Mouse (Mus musculus): ENCODE results near the gene Cdk5rap3. TPM values are rescaled to one million over a fixed set of nuclear protein-coding genes. Genes with fewer than 3 reads are reported as not detected.

The Cdk5rap3 gene
- polyA plus RNA-seq, 1 experiment from 2014 or later = 67.2 TPM

GRCm38 (mm10) chr11:96863206-96863995 lies 52.9 kb downstream of the Cdk5rap3 start:
- Histone ChIP-seq H3K9ac (no peak overlapping the region), H3K4me2 (no peak overlapping the region)
- ATAC-seq (ENCODE audit: insufficient read depth, low FRiP score, low read depth) = no peak

GRCm38 (mm10) chr11:96862534-96862933 lies 53.8 kb downstream of the Cdk5rap3 start:
- Histone ChIP-seq H3K4me3 (replicated peaks) (no peak overlapping the region), H3K9me3 (no peaks in the 10 kb centered on the region), H3K27ac (no peak overlapping the region), H3K36me3 (no peaks in the 10 kb centered on the region), H3K27me3 (replicated peaks) (no peaks in the 10 kb centered on the region), H3K4me1 (peaks cover 18% of the 10 kb centered on the region), H3K9ac (no peak overlapping the region), H3K4me2 (peak overlapping the region; percentile 80; the same call in 1 of the 2 replicates)
- 80% methylated on average over 12 of the region's 12 CpGs for WGBS
- no peak for ATAC-seq (ENCODE audit: insufficient read depth, low FRiP score, low read depth)

More at GRCm38 (mm10) chr11:96863206-96863995, 52.9 kb downstream of the Cdk5rap3 start:
- no peak overlapping the region for H3K27ac ChIP-seq
- 30% methylated on average over 26 of the region's 26 CpGs for WGBS
- peaks cover 18% of the 10 kb centered on the region for H3K4me1 ChIP-seq
- H3K4me3 ChIP-seq (replicated peaks) = no peak overlapping the region
- H3K9me3 ChIP-seq = no peaks in the 10 kb centered on the region
- no peaks in the 10 kb centered on the region for H3K36me3 ChIP-seq
- no peaks in the 10 kb centered on the region for H3K27me3 ChIP-seq (replicated peaks)

- WGBS = under 1% methylated on average over 31 of the region's 31 CpGs
- Histone ChIP-seq H3K9ac (0 out of 2 replicates have a peak overlapping the region, but pooled peaks have one; percentile 6), H3K4me2 (peak overlapping the region; percentile 80), H3K9me3 (no peaks in the 10 kb centered on the region), H3K27ac (peak overlapping the region; percentile 45; the same call in 1 of the 2 replicates), H3K36me3 (no peaks in the 10 kb centered on the region), H3K27me3 (replicated peaks) (no peaks in the 10 kb centered on the region), H3K4me1 (peaks cover 18% of the 10 kb centered on the region), H3K4me3 (replicated peaks) (peak overlapping the region; percentile 49)
- ATAC-seq (ENCODE audit: insufficient read depth, low FRiP score, low read depth) = peak; percentile 83; the same call in 1 of the 2 replicates
Measured at GRCm38 (mm10) chr11:96861878-96862289, 54.4 kb downstream of the Cdk5rap3 start.

GRCm38 (mm10) chr11:96861446-96861845 lies 54.9 kb downstream of the Cdk5rap3 start:
- peak overlapping the region; percentile 80 for H3K4me2 ChIP-seq
- WGBS = 1% methylated on average over 20 of the region's 20 CpGs
- H3K9me3 ChIP-seq = no peaks in the 10 kb centered on the region
- H3K27ac ChIP-seq = peak overlapping the region; percentile 45; the same call in 1 of the 2 replicates
- H3K9ac ChIP-seq = 0 out of 2 replicates have a peak overlapping the region, but pooled peaks have one; percentile 6
- peak overlapping the region; percentile 49 for H3K4me3 ChIP-seq (replicated peaks)
- ATAC-seq (ENCODE audit: insufficient read depth, low FRiP score, low read depth) = peak; percentile 8; the same call in 1 of the 2 replicates
- no peaks in the 10 kb centered on the region for H3K27me3 ChIP-seq (replicated peaks)
- peaks cover 18% of the 10 kb centered on the region for H3K4me1 ChIP-seq
- H3K36me3 ChIP-seq = no peaks in the 10 kb centered on the region

GRCm38 (mm10) chr11:96860564-96860963 lies 55.7 kb downstream of the Cdk5rap3 start:
- Histone ChIP-seq H3K27me3 (replicated peaks) (no peaks in the 10 kb centered on the region), H3K27ac (peak overlapping the region; percentile 45; the same call in 1 of the 2 replicates), H3K36me3 (no peaks in the 10 kb centered on the region), H3K4me1 (peaks cover 18% of the 10 kb centered on the region), H3K4me2 (peak overlapping the region; percentile 80; the same call in 1 of the 2 replicates), H3K9me3 (no peaks in the 10 kb centered on the region), H3K4me3 (replicated peaks) (no peak overlapping the region), H3K9ac (no peak overlapping the region)
- peak; percentile 50; the same call in 1 of the 2 replicates for ATAC-seq (ENCODE audit: insufficient read depth, low FRiP score, low read depth)
- WGBS = 6% methylated on average over 8 of the region's 8 CpGs

- H3K4me2 ChIP-seq = no peak overlapping the region
- H3K4me1 ChIP-seq = peaks cover 18% of the 10 kb centered on the region
- no peaks in the 10 kb centered on the region for H3K27me3 ChIP-seq (replicated peaks)
- H3K36me3 ChIP-seq = no peaks in the 10 kb centered on the region
- ATAC-seq (ENCODE audit: insufficient read depth, low FRiP score, low read depth) = no peak
- no peak overlapping the region for H3K27ac ChIP-seq
- no peaks in the 10 kb centered on the region for H3K9me3 ChIP-seq
- 81% methylated on average over 4 of the region's 4 CpGs for WGBS
- no peak overlapping the region for H3K4me3 ChIP-seq (replicated peaks)
- no peak overlapping the region for H3K9ac ChIP-seq
Measured at GRCm38 (mm10) chr11:96859635-96860034, 56.7 kb downstream of the Cdk5rap3 start.

GRCm38 (mm10) chr11:96857446-96857845 lies 58.9 kb downstream of the Cdk5rap3 start:
- H3K27ac ChIP-seq = no peak overlapping the region
- H3K9me3 ChIP-seq = no peaks in the 10 kb centered on the region
- no peak overlapping the region for H3K4me3 ChIP-seq (replicated peaks)
- no peaks in the 10 kb centered on the region for H3K27me3 ChIP-seq (replicated peaks)
- no peaks in the 10 kb centered on the region for H3K36me3 ChIP-seq
- H3K9ac ChIP-seq = no peak overlapping the region
- 78% methylated on average over 5 of the region's 5 CpGs for WGBS
- peaks cover 12% of the 10 kb centered on the region for H3K4me1 ChIP-seq
- ATAC-seq (ENCODE audit: insufficient read depth, low FRiP score, low read depth) = no peak
- no peak overlapping the region for H3K4me2 ChIP-seq

Other genes with a start within 250 kb of the Cdk5rap3 start
- 16.5 and 17.4 TPM in 2 replicates for gene Snx11, start 138.9 kb downstream of the Cdk5rap3 start, polyA plus RNA-seq (2015; fragmentation: Nextera tagmentation; extraction: Ambion mirVana)
- 99.1 and 99.2 TPM in 2 replicates for gene Cbx1, start 127.4 kb downstream of the Cdk5rap3 start, polyA plus RNA-seq (2015; fragmentation: Nextera tagmentation; extraction: Ambion mirVana)
- gene Nfe2l1, start 86.5 kb downstream of the Cdk5rap3 start, polyA plus RNA-seq (2015; fragmentation: Nextera tagmentation; extraction: Ambion mirVana) = 52.6 and 54.1 TPM in 2 replicates
- gene Copz2, start 66.6 kb downstream of the Cdk5rap3 start, polyA plus RNA-seq (2015; fragmentation: Nextera tagmentation; extraction: Ambion mirVana) = 124 and 125 TPM in 2 replicates
- gene Prr15l, start 11.6 kb upstream of the Cdk5rap3 start, polyA plus RNA-seq (2015; fragmentation: Nextera tagmentation; extraction: Ambion mirVana) = 55.2 and 65.6 TPM in 2 replicates
- gene Pnpo, start 27.5 kb upstream of the Cdk5rap3 start, polyA plus RNA-seq (2015; fragmentation: Nextera tagmentation; extraction: Ambion mirVana) = 63.6 and 85.7 TPM in 2 replicates
- gene Sp2, start 66.5 kb upstream of the Cdk5rap3 start, polyA plus RNA-seq (2015; fragmentation: Nextera tagmentation; extraction: Ambion mirVana) = 12.7 and 13.5 TPM in 2 replicates
- gene Sp6, start 96.9 kb upstream of the Cdk5rap3 start, polyA plus RNA-seq (2015; fragmentation: Nextera tagmentation; extraction: Ambion mirVana) = 1.4 and 3.7 TPM in 2 replicates
- gene Scrn2, start 113.4 kb upstream of the Cdk5rap3 start, polyA plus RNA-seq (2015; fragmentation: Nextera tagmentation; extraction: Ambion mirVana) = 19.7 and 20.1 TPM in 2 replicates
- gene Lrrc46, start 124.9 kb upstream of the Cdk5rap3 start, polyA plus RNA-seq (2015; fragmentation: Nextera tagmentation; extraction: Ambion mirVana) = 0.54 and 0.86 TPM in 2 replicates
- gene Mrpl10, start 125.1 kb upstream of the Cdk5rap3 start, polyA plus RNA-seq (2015; fragmentation: Nextera tagmentation; extraction: Ambion mirVana) = 78.8 and 85.1 TPM in 2 replicates
- gene Osbpl7, start 134.1 kb upstream of the Cdk5rap3 start, polyA plus RNA-seq (2015; fragmentation: Nextera tagmentation; extraction: Ambion mirVana) = 7.8 and 9.5 TPM in 2 replicates
- gene Tbx21, start 198.8 kb upstream of the Cdk5rap3 start, polyA plus RNA-seq (2015; fragmentation: Nextera tagmentation; extraction: Ambion mirVana) = 0.24 TPM in 1 of 2 replicates, not detected in the other
- gene Tbkbp1, start 235.0 kb upstream of the Cdk5rap3 start, polyA plus RNA-seq (2015; fragmentation: Nextera tagmentation; extraction: Ambion mirVana) = 4.1 and 5.3 TPM in 2 replicates

All from stomach, embryonic 15.5 days (tissue).